Mouse (Mus musculus): ENCODE results near the gene Upk1a. TPM values are rescaled to one million over a fixed set of nuclear protein-coding genes. Genes with fewer than 3 reads are reported as not detected.

The Upk1a gene
- total RNA-seq, 4 experiments from 2014 or later = 0.27 to 0.34 (median 0.31) TPM; not detected in 1

GRCm38 (mm10) chr7:30602583-30602982, 10.1 kb downstream of the Upk1a start:
- DNase-seq = no peak

- DNase-seq = no peak
These were observed 12.0 kb downstream of the Upk1a start for GRCm38 (mm10) chr7:30600651-30601050.

- DNase-seq = peak; percentile 92
These were observed 12.7 kb downstream of the Upk1a start for GRCm38 (mm10) chr7:30599933-30600353.

GRCm38 (mm10) chr7:30598786-30599185, 13.9 kb downstream of the Upk1a start, which contains the start of gene Zbtb32:
Gene Zbtb32, minus strand, starts transcription at chr7:30598909.
- no peak for DNase-seq

- no peak for DNase-seq
These were observed 15.8 kb downstream of the Upk1a start for GRCm38 (mm10) chr7:30596811-30597210.

GRCm38 (mm10) chr7:30596093-30596492, 16.6 kb downstream of the Upk1a start:
- no peak for DNase-seq

GRCm38 (mm10) chr7:30594510-30595024, 18.1 kb downstream of the Upk1a start:
- no peak for DNase-seq

- DNase-seq = no peak
These were observed 18.8 kb downstream of the Upk1a start for GRCm38 (mm10) chr7:30593579-30594509.

- no peak for DNase-seq
These were observed 19.7 kb downstream of the Upk1a start for GRCm38 (mm10) chr7:30592772-30593423.

- no peak for DNase-seq
These were observed 21.1 kb downstream of the Upk1a start for GRCm38 (mm10) chr7:30591605-30591951.

GRCm38 (mm10) chr7:30590927-30591604, 21.6 kb downstream of the Upk1a start:
- no peak for DNase-seq

GRCm38 (mm10) chr7:30589435-30590301, 23.0 kb downstream of the Upk1a start:
- DNase-seq = peak; percentile 79

- DNase-seq = peak; percentile 98
These were observed 23.8 kb downstream of the Upk1a start, which contains the start of gene Kmt2b for GRCm38 (mm10) chr7:30588676-30589434. Gene Kmt2b, minus strand, starts transcription at chr7:30588726.

GRCm38 (mm10) chr7:30587842-30588667, 24.6 kb downstream of the Upk1a start:
- no peak for DNase-seq

- DNase-seq = no peak
These were observed 26.1 kb downstream of the Upk1a start for GRCm38 (mm10) chr7:30586455-30587020.

- DNase-seq = no peak
These were observed 27.5 kb downstream of the Upk1a start for GRCm38 (mm10) chr7:30585170-30585569.

- peak; percentile 21 for DNase-seq
These were observed 28.3 kb downstream of the Upk1a start for GRCm38 (mm10) chr7:30584339-30584738.

GRCm38 (mm10) chr7:30581547-30581946, 31.1 kb downstream of the Upk1a start:
- DNase-seq = peak; percentile 11

GRCm38 (mm10) chr7:30579950-30580349, 32.7 kb downstream of the Upk1a start:
- DNase-seq = no peak

- no peak for DNase-seq
These were observed 39.7 kb downstream of the Upk1a start for GRCm38 (mm10) chr7:30572969-30573368.

Data from adrenal gland, adult 8-10 months (tissue).